Mouse (Mus musculus) intestine, postnatal 0 days (tissue): ENCODE measurements around the gene Mical1. TPM values are rescaled to one million over a fixed set of nuclear protein-coding genes. Genes with fewer than 3 reads are reported as not detected.
A peak's percentile ranks its signal among the peaks of the same experiment; 100 is the strongest.

ENCODE experiments used
- ATAC-seq: fragments of 200-750 bp; cut with Nextera tagmentation; 2 replicates; pipeline ENCODE4 v1.8.0; 2017; ENCODE audit warnings: mild to moderate bottlenecking, moderate TSS enrichment, moderate library complexity
- H3K27ac ChIP-seq: fragments of 300-500 bp; sonication (generic); 2 replicates; pipeline ENCODE4 v1.5.1; 2014; ENCODE audit warnings: mild to moderate bottlenecking, low read depth, low read length, moderate library complexity
- H3K27me3 ChIP-seq: fragments of 300-500 bp; sonication (generic); replicated peaks from 2 replicates; pipeline ENCODE4 v1.6.1; 2014; ENCODE audit warnings: low read length, mixed read lengths; ENCODE audit not compliant: control insufficient read depth, insufficient read depth
- H3K36me3 ChIP-seq: fragments of 300-500 bp; sonication (generic); 2 replicates; pipeline ENCODE4 v1.6.1; 2014; ENCODE audit warnings: mild to moderate bottlenecking, moderate library complexity; ENCODE audit not compliant: control insufficient read depth, insufficient read depth
- H3K4me1 ChIP-seq: fragments of 300-500 bp; sonication (generic); replicated peaks from 2 replicates; pipeline ENCODE4 v1.6.1; 2014; ENCODE audit warnings: antibody characterized with exemption, low read length, mixed read lengths; ENCODE audit not compliant: control insufficient read depth, insufficient read depth
- H3K4me2 ChIP-seq: fragments of 300-500 bp; sonication (generic); replicated peaks from 2 replicates; pipeline ENCODE4 v1.6.1; 2014; ENCODE audit warnings: low read depth, mild to moderate bottlenecking, moderate library complexity
- H3K4me3 ChIP-seq: fragments of 300-500 bp; sonication (generic); 2 replicates; pipeline ENCODE4 v1.5.1; 2014; ENCODE audit warnings: low read depth, low read length
- H3K9ac ChIP-seq: fragments of 300-500 bp; sonication (generic); 2 replicates; pipeline ENCODE4 v1.6.1; 2014; ENCODE audit warnings: mild to moderate bottlenecking, low read depth, low read length
- H3K9me3 ChIP-seq: fragments of 300-500 bp; sonication (generic); 2 replicates; pipeline ENCODE4 v1.6.1; 2016; ENCODE audit warnings: mixed run types; ENCODE audit not compliant: control insufficient read depth
- CTCF ChIP-seq: sonication (generic); IDR thresholded peaks from 2 replicates; pipeline ENCODE4 v1.5.1; 2016; ENCODE audit warnings: low read depth, mild to moderate bottlenecking, control low read depth, antibody characterized with exemption, moderate library complexity
- WGBS: fragments of 180-500 bp; shearing (Covaris S2); extraction: QIAGEN DNeasy Blood & Tissue Kit; methylation state at CpG from one replicate; pipeline ENCODE4 v1.1.7; 2014; 5-methylcytosine and 5-hydroxymethylcytosine counted together
- polyA plus RNA-seq: library from polyadenylated mRNA; unstranded; fragments of >200 nt; fragmentation: Nextera tagmentation; extraction: Ambion mirVana; gene quantifications from 2 replicates; pipeline ENCODE4 v1.2.1, GENCODE M21; 2015

The Mical1 gene
- polyA plus RNA-seq, 1 experiment from 2014 or later = 32.2 TPM

GRCm38 (mm10) chr10:41461057-41461722 lies 14.9 kb upstream of the Mical1 start:
- ATAC-seq = no peak
- H3K9ac ChIP-seq = no peak overlapping the region
- 89% methylated on average over 3 of the region's 3 CpGs for WGBS
- no peak overlapping the region for H3K4me2 ChIP-seq
- no peak overlapping the region for H3K27ac ChIP-seq
- no peaks in the 10 kb centered on the region for H3K4me1 ChIP-seq
- no peaks in the 10 kb centered on the region for H3K9me3 ChIP-seq
- TF ChIP-seq CTCF = no peak
- H3K4me3 ChIP-seq = no peak overlapping the region
- H3K27me3 ChIP-seq = no peaks in the 10 kb centered on the region
- peaks cover 38% of the 10 kb centered on the region for H3K36me3 ChIP-seq

GRCm38 (mm10) chr10:41464401-41464955 lies 11.6 kb upstream of the Mical1 start:
- no peak for ATAC-seq
- H3K36me3 ChIP-seq = peaks cover 38% of the 10 kb centered on the region; the same call in 1 of the 2 replicates

GRCm38 (mm10) chr10:41467325-41467724 lies 8.8 kb upstream of the Mical1 start:
- ATAC-seq = no peak
- Histone ChIP-seq H3K36me3 (peaks cover 28% of the 10 kb centered on the region; the same call in 1 of the 2 replicates), H3K27ac (no peak overlapping the region), H3K9ac (no peak overlapping the region), H3K4me2 (no peak overlapping the region), H3K9me3 (no peaks in the 10 kb centered on the region), H3K4me3 (no peak overlapping the region), H3K4me1 (no peaks in the 10 kb centered on the region), H3K27me3 (no peaks in the 10 kb centered on the region)
- TF ChIP-seq CTCF = no peak
- WGBS = 71% methylated on average over 6 of the region's 6 CpGs

More at GRCm38 (mm10) chr10:41464401-41464955, 11.6 kb upstream of the Mical1 start:
- TF ChIP-seq CTCF = no peak
- H3K4me2 ChIP-seq = no peak overlapping the region
- H3K4me1 ChIP-seq = no peaks in the 10 kb centered on the region
- no peak overlapping the region for H3K9ac ChIP-seq
- no peaks in the 10 kb centered on the region for H3K9me3 ChIP-seq
- no peak overlapping the region for H3K4me3 ChIP-seq
- H3K27me3 ChIP-seq = no peaks in the 10 kb centered on the region
- WGBS = 74% methylated on average over 15 of the region's 15 CpGs
- H3K27ac ChIP-seq = no peak overlapping the region

- peak; percentile 59 for ATAC-seq
- H3K4me3 ChIP-seq = no peak overlapping the region
- TF ChIP-seq CTCF = no peak
- H3K27me3 ChIP-seq = no peaks in the 10 kb centered on the region
- WGBS = 42% methylated on average over 3 of the region's 3 CpGs
- H3K36me3 ChIP-seq = peaks cover 10% of the 10 kb centered on the region; the same call in 1 of the 2 replicates
- no peaks in the 10 kb centered on the region for H3K9me3 ChIP-seq
- no peak overlapping the region; the same call in 1 of the 2 replicates for H3K27ac ChIP-seq
- no peak overlapping the region for H3K4me2 ChIP-seq
- H3K9ac ChIP-seq = no peak overlapping the region
- 0 out of 2 replicates have a peak, but pooled peaks cover 3% of the 10 kb centered on the region for H3K4me1 ChIP-seq
These were observed 5.4 kb upstream of the Mical1 start for GRCm38 (mm10) chr10:41470693-41471092.

GRCm38 (mm10) chr10:41472534-41472933 lies 3.6 kb upstream of the Mical1 start:
- H3K36me3 ChIP-seq = 0 out of 2 replicates have a peak, but pooled peaks cover 5% of the 10 kb centered on the region
- H3K4me1 ChIP-seq = 0 out of 2 replicates have a peak, but pooled peaks cover 7% of the 10 kb centered on the region
- H3K9me3 ChIP-seq = no peaks in the 10 kb centered on the region
- H3K9ac ChIP-seq = no peak overlapping the region
- H3K4me2 ChIP-seq = no peak overlapping the region
- ATAC-seq = no peak
- no peak for TF ChIP-seq CTCF
- H3K27me3 ChIP-seq = no peaks in the 10 kb centered on the region
- H3K27ac ChIP-seq = no peak overlapping the region
- H3K4me3 ChIP-seq = no peak overlapping the region

- no peaks in the 10 kb centered on the region for H3K9me3 ChIP-seq
These were observed 3.1 kb upstream of the Mical1 start for GRCm38 (mm10) chr10:41472962-41473481.

More at GRCm38 (mm10) chr10:41472962-41473481, 3.1 kb upstream of the Mical1 start:
- no peak for TF ChIP-seq CTCF
- Histone ChIP-seq H3K27ac (no peak overlapping the region), H3K4me2 (no peak overlapping the region), H3K36me3 (0 out of 2 replicates have a peak, but pooled peaks cover 5% of the 10 kb centered on the region), H3K27me3 (no peaks in the 10 kb centered on the region), H3K9ac (no peak overlapping the region), H3K4me1 (0 out of 2 replicates have a peak, but pooled peaks cover 7% of the 10 kb centered on the region), H3K4me3 (no peak overlapping the region)
- WGBS = 61% methylated on average over 5 of the region's 5 CpGs
- no peak for ATAC-seq
